Mouse (Mus musculus) gastrocnemius, adult 2 months (tissue): Measurements from ENCODE around the gene Chrnd. TPM values are rescaled to one million over a fixed set of nuclear protein-coding genes. Genes with fewer than 3 reads are reported as not detected.

Experiments
- DNase-seq: peaks from one replicate; pipeline ENCODE4 v3.0.0; 2022
- H3K27ac ChIP-seq: fragments of 200-600 bp; 2 replicates; pipeline ENCODE4 v1.8.1; 2022; ENCODE audit warnings: mild to moderate bottlenecking
- H3K4me3 ChIP-seq: fragments of 200-600 bp; 2 replicates; pipeline ENCODE4 v1.8.1; 2022; ENCODE audit warnings: mild to moderate bottlenecking, moderate library complexity
- CTCF ChIP-seq: fragments of 200-600 bp; IDR thresholded peaks from 2 replicates; pipeline ENCODE4 v1.8.1; 2022; ENCODE audit warnings: antibody characterized with exemption, mild to moderate bottlenecking, moderate library complexity
- intact Hi-C: fragments of 180-260 bp; cut with DNase I; formaldehyde crosslinking; loops from one replicate; pipeline ENCODE4 v1.15.1; 2025
- long read RNA-seq, 2 experiments: library from polyadenylated mRNA; stranded (forward); transcript quantifications; one replicate each; pipeline ENCODE4 v2.0.0; 2021
- total RNA-seq, 2 experiments: library from RNA; stranded (reverse); gene quantifications; 2 replicates each; pipeline ENCODE4 v1.2.3; 2021

The Chrnd gene
- total RNA-seq: 1 to 10 TPM; 1.8 to 2.3 TPM
- long read RNA-seq, experiment 1, partial matches to known transcripts: 1 of 4 reads
- long read RNA-seq, experiment 1, other reads (novel, unspliced or antisense): 1 of 4 reads
- long read RNA-seq, experiment 2, transcript Chrnd-201 (12 exons, 2,925 nt): major isoform, 9 of 9 reads
- long read RNA-seq, experiment 2, partial matches to known transcripts: 0 of 9 reads
- long read RNA-seq, experiment 2, other reads (novel, unspliced or antisense): 0 of 9 reads

DNA sequence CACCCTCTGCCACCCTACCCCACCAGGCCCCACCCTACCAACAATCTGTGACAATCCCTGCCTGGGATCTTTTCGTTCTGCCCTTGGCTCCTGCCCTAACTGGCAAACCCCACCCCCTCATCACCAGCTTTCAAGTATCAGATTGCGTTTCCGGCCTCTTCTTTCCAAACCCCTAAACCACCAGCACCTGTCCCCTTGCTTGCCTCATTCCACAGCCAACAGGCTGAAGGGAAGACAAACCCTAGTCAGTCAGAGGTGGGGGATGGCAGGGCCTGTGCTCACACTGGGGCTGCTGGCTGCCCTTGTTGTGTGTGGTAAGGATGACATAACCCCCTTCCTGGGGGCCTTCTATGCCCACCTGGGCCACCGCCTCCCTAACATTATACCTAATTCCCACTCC is at the start of gene Chrnd:
Chrnd (plus strand) TSS at position 179 of the 400 bp plus-strand sequence.
- intact Hi-C loops: no loop called here
- peak; percentile 44 for DNase-seq
- Histone ChIP-seq H3K4me3 (no peak within 1 kb of the TSS), H3K27ac (no peak within 1 kb of the TSS)
- TF ChIP-seq CTCF: no peak

DNA sequence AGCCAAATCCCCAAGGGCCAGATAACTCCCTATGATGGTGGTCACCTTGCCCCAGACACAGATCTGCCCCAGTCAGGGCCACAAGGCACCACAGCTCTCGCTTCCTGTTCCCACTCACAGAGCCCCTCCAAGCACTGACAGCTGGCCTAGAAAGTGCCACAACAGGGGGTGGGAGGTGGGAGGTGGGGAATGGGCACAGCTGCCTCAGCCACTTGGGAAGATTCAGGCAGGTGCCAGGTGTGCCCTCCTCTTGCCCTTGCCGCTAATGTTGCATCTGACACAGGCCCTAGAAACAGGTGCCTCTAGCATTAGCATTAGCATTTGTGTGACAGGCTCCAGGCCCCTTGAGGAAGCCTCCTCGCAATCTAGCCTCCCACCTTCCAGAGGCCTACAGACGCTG is 48.9 kb upstream of the Chrnd start:
- DNase-seq: no peak
- intact Hi-C loops: no loop called here
- Histone ChIP-seq H3K27ac (no peak overlapping the region), H3K4me3 (no peak overlapping the region)
- no peak for TF ChIP-seq CTCF

DNA sequence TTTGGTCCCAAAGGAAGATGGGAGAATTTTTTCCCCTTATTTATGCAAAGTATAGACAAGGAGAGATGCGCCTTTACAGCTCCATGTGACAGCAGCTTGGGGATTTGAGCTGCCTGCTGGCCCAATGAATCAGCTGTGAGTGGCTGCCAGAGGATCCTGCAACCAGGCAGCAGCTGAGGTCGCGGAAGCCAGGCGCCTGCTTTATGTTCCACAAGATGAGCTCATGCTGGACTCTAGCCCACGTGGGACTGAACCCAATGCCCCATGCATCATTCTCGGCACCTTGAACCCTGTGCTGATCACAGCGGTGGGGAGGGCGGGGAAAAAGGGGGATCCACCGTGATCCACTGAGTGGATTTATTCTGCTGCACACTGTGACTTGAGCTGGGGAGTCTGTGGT is 48.0 kb upstream of the Chrnd start:
- no peak overlapping the region for H3K4me3 ChIP-seq
- no peak for TF ChIP-seq CTCF
- DNase-seq: peak; percentile 60
- no peak overlapping the region for H3K27ac ChIP-seq
- intact Hi-C loops: no loop called here

DNA sequence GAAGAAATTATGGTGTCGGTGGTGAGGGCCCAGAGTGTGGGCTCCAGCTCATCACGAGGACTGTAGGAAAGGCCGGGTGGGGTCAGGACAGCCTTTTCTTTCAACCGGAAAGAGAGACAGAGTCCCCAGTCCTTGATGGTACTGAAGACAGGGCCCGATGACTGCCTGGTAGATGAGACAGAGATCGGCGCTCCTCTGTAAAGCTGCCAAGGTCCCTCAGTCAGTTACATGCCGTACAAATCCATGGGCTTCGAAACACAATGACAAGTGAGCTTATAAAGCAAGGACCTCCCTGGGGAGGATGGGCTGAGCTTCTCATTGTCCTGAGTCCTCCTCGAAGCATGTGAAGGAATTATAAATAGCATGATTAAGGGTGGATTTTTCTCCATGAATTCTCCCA is 47.3 kb upstream of the Chrnd start:
- Histone ChIP-seq H3K27ac (no peak overlapping the region), H3K4me3 (no peak overlapping the region)
- intact Hi-C loops: no loop called here
- TF ChIP-seq CTCF: no peak
- DNase-seq: no peak

DNA sequence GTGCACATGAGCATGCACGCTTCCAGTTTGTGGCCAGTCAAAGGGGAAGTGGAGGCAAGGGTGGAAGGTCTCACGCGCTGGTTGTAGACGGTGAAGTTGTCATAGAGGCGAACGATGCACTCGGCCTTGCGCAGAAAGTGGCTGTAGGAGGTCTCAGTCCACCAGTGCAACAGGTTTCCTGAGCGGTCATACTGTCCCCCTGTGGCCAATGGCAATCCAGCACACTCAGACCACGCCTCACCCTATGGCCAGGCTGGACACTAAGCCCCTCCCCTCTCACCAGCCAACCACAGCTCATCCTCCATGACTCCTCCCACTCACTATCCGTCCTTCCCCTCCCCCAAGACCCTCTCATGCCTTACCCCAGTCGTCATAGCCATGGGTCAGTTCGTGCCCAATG is 41.0 kb upstream of the Chrnd start:
- TF ChIP-seq CTCF: no peak
- DNase-seq: no peak
- Histone ChIP-seq H3K27ac (no peak overlapping the region), H3K4me3 (no peak overlapping the region)
- intact Hi-C loops: no loop called here

DNA sequence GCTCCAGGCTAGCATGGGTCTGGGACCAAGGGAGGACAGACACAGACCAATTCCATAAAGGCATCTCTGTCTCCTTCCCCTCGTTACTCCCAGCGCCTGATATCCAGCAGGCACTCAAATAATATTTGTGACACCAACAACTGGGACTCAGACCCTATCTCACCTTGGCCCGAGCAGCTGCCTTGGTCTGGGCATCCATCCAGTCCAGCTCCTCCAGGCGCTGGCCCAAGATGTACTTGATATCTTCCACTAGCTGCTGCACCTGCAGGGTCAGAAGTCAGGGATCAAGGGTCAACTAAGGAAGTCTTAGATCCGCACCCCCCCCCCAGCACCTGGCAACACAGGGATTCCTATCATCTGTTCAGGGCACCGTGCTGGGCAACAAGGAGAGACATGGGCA is 39.1 kb upstream of the Chrnd start:
- peak; percentile 65 for DNase-seq
- H3K27ac ChIP-seq: no peak overlapping the region
- intact Hi-C loops: no loop called here

DNA sequence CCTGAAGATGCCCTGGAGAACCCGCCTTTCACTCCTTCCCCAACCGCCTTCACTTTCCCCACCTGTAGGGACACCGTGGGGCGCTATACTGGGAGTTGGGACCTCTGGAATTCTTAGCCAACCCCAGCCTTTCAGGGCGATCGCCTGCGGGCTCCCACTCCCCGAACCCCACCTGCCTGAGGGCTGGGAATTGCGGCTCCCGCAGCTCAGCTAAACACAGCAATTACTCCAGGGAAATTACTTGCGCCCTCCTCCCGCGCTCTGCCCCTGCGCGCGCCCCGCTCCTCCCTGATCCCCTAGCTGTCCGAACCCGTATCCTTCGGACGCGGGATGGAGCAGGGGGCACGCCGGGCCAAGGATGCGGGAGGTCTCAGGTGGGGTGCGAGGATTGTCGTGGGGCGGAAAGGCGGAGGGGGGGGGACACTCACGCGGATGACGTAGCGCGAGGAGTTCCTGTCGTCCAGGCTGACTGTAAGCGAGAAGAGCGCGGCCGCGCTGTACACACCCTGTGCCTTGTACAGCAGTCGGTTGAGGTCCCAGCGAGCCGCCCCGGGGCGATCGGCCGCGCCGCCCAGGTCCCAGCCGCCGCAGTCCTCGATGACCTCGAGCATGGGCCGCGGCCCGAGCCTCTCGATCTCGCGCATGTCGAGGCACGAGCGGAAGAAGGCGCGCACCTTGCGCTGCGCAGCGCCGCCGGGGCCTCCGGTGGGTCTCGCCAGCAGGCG is 36.5 kb upstream of the Chrnd start:
- H3K4me3 ChIP-seq: peak overlapping the region; percentile 58
- intact Hi-C loops: no loop called here
- TF ChIP-seq CTCF: no peak
- H3K27ac ChIP-seq: no peak overlapping the region
- no peak for DNase-seq

More for the DNA sequence above, 39.1 kb upstream of the Chrnd start:
- no peak for TF ChIP-seq CTCF
- no peak overlapping the region for H3K4me3 ChIP-seq

DNA sequence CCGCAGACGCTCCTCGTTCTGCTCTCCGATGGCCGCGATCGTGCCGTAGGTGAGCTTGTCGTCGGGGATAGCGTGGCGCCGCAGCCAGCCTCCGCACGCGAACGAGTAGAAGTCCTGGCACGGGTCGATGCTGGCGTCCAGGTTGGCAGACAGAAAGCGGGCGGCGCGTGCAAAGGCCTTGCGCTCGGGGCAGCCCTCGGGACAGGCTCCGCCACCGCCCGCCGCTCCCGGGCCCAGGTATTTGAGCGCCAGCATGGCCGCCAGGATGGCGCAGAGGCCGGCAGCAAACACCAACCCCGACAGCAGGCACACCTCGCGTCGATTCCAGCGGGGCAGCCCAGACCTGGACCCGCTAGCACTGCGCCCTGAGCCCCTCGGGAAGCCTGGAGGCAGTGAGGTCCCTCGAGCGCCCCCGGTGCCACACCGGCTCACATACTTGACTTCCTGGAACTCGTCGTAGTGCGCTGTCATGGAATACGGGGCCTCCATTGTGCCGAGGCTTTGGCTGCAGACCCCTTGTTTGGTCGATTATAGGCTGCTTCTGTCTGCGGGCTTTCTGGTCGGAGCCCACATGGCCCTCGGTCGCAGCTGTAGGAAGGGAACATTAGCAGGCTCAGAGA is 35.8 kb upstream of the Chrnd start:
- TF ChIP-seq CTCF: no peak
- Histone ChIP-seq H3K4me3 (peak overlapping the region; percentile 58), H3K27ac (no peak overlapping the region)
- no peak for DNase-seq
- intact Hi-C loops: no loop called here

DNA sequence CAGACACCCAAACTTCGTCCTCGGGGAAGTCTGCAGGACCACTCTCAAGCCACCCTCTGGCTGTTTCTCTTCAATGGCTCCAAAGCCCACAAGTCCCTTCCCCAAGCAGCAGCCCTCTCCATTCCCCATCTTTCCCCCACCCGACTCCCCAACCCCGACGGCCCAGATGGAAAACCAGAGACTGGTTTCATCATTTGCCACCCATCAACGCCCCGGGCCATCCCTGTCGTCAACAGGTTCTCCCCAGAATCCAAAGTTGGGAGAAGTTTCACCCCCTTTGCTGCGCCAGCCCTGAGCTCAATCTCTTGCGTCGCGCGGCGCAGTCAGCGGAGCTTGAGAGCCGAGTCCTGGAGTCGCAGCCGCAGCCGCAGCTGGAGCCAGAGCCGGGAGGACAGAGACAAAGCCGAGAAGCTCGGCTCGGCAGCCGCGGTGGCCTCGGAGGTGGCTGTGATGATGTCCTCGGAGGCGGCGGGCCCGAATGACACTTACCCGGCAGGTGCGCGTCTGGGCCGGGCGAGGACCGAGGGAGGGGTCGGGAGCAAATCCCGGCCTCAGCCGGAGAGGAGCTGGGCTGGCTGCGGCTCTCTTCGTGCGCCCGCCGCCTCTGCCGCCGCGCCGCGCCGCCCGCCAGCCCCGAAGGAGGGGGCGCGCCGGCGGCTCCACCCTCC is 34.7 kb upstream of the Chrnd start:
- no peak overlapping the region for H3K27ac ChIP-seq
- peak overlapping the region; percentile 38 for H3K4me3 ChIP-seq
- DNase-seq: no peak
- no peak for TF ChIP-seq CTCF
- intact Hi-C loops: no loop called here

DNA sequence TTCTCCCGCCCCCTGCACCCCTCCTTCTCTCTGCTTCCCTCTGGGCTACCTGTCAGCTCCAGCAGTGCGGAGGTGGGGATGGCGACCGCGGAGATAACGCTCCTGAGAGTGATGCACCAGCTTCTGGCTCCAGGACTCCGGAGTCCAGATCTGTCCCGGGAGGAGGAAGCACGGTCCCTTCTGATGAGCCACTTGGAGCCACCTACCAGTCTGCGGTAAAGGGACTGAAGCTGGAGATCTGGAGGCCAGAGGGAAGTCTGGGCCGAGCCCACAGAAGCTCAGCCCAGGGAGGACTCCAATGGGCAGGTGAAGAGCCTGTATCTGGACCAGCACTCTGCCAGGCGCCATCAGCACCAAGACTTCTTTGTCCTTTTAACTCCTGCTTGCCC is 34.2 kb upstream of the Chrnd start, which contains the start of gene Ecel1:
Ecel1 (minus strand) TSS at position 323 of the 389 bp plus-strand sequence.
- no peak for DNase-seq
- H3K27ac ChIP-seq: no peak within 1 kb of the TSS
- H3K4me3 ChIP-seq: peak within 1 kb of the TSS; percentile 38
- intact Hi-C loops: no loop called here
- TF ChIP-seq CTCF: no peak

DNA sequence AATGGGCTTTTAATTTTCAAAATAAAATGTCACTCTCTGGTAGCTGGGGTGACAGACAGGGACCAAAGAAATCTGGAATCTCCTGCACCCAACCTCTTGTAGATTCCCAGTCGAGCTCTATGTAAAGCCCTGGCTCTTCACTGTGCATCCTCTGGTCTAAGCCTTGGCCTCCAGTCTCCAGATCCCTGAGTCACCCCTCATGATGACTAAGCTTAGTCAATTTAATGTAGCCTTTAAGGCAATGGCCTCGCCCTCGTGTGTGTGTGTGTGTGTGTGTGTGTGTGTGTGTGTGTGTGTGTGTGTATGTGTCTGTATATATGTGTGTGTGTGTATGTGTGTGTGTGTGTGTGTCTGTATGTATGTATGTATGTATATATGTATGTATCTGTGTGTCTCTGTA is 31.0 kb upstream of the Chrnd start:
- no peak for DNase-seq
- Histone ChIP-seq H3K27ac (no peak overlapping the region), H3K4me3 (no peak overlapping the region)
- intact Hi-C loops: no loop called here
- TF ChIP-seq CTCF: no peak

DNA sequence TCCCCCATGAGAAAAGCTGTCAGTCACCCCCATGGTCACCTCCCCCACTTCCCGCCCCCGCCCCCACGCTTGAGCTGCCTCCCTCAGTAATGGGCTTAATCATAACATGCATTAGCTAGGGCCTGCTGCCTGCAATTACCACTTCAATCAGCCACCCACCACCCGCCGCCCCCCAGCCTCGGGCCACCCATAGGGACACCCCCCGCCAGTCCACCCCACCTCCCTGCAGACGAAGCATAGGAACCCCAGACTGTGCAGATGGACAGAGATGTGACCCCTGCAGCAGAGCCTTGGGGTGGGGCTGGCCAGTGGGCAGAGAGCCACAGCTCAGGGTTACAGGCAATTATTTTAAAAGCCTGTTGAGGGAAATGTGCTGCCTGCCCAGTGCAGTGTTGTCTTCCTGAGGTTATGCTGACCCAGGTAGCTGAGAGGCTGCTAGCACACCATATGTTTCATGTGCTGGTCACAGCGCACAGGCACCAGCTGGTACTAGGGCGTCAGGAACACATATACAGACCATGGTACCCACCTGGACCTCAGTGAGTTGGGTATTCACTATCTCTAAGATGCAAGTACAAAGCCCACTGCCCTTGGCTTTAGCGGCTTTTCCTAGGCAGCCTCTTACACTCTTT is 26.1 kb upstream of the Chrnd start:
- Histone ChIP-seq H3K4me3 (no peak overlapping the region), H3K27ac (no peak overlapping the region)
- no peak for DNase-seq
- TF ChIP-seq CTCF: no peak
- intact Hi-C loops: no loop called here

DNA sequence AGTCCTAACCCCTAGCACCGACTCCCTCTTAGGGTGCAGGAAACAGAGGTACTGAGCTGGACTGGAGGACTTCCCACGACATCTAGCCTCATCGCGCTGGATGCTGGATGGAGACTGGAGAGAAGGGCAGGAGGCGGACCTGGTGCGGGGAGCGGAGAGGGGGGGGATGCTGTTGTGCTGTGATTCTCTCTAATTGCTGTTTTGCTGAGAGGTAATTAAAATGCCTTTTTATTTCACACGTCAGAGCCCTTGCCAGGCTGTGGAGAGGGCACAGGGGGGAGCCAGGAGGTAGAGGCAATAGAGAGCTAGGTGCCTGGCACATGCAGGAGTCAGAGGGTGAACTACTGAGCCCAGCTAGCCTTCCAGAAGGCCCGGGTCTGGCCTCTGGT is 25.6 kb upstream of the Chrnd start:
- intact Hi-C loops: no loop called here
- no peak overlapping the region for H3K27ac ChIP-seq
- no peak for TF ChIP-seq CTCF

More for the DNA sequence above, 25.6 kb upstream of the Chrnd start:
- no peak for DNase-seq
- no peak overlapping the region for H3K4me3 ChIP-seq
